Mouse (Mus musculus): ENCODE measurements around the gene Gatad2b.

GRCm38 (mm10) chr3:90255194-90255565 is 37.8 kb upstream of the Gatad2b start:
- TF ChIP-seq POLR2A (IDR thresholded peaks at IDR 0.05; ENCODE audit: low read depth, low read length) (no peak), CTCF (IDR thresholded peaks at IDR 0.05; ENCODE audit: borderline replicate concordance, insufficient read depth, low read length) (no peak)
